ENCODE assay signal across 8 mouse cellular contexts in genomic region chr17:24670246-24670844, GRCm38 (mm10). TPM values are rescaled to one million over a fixed set of nuclear protein-coding genes. Genes with fewer than 3 reads are reported as not detected.
A peak's percentile ranks its signal among the peaks of the same experiment; 100 is the strongest.
DNase-seq lines count a peak whose midpoint lies in the region; ATAC-seq and TF ChIP-seq lines count a peak whose summit lies in the region.

No protein-coding gene starts in this region.

- no peaks in the 10 kb centered on the region for H3K9me3 ChIP-seq in erythroblast, embryonic 14.5 days (ENCODE audit: control insufficient read depth, low read length)
- no peaks in the 10 kb centered on the region for H3K9me3 ChIP-seq in liver, embryonic 12.5 days (replicated peaks)

- ATAC-seq in erythroblast, adult 5-6 weeks (replicated peaks; ENCODE audit: low FRiP score, poor library complexity, severe bottlenecking), result no peak
- no peak for ATAC-seq in liver, embryonic 12.5 days

- H3K27ac ChIP-seq in thymus, adult 2 months (ENCODE audit: control insufficient read depth, insufficient read depth, low read length), result no peak overlapping the region
- peak overlapping the region; percentile 90 for H3K27ac ChIP-seq in liver, embryonic 12.5 days

- H3K4me2 ChIP-seq in liver, embryonic 12.5 days, result peak overlapping the region; percentile 90

- TF ChIP-seq POLR2A in thymus, adult 2 months (IDR thresholded peaks at IDR 0.05; ENCODE audit: control insufficient read depth, extremely low read depth, insufficient read depth, low read length, poor library complexity), result no peak

- 13% methylated on average over 8 of the region's 8 CpGs for WGBS in thymus, adult 2 months
- 8% methylated on average over 8 of the region's 8 CpGs for WGBS in liver, embryonic 12.5 days (ENCODE audit: insufficient replicate concordance)

- H3K4me3 ChIP-seq in erythroblast, embryonic 14.5 days (replicated peaks), result peak overlapping the region; percentile 100
- peak overlapping the region; percentile 77 for H3K4me3 ChIP-seq in thymus, adult 2 months (ENCODE audit: control insufficient read depth, insufficient read depth, low read length)
- peak overlapping the region; percentile 88 for H3K4me3 ChIP-seq in liver, embryonic 12.5 days

- H3K27me3 ChIP-seq in erythroblast, embryonic 14.5 days (ENCODE audit: control insufficient read depth), result no peaks in the 10 kb centered on the region
- no peaks in the 10 kb centered on the region for H3K27me3 ChIP-seq in thymus, adult 2 months (ENCODE audit: control insufficient read depth, insufficient read depth, low read length)
- H3K27me3 ChIP-seq in liver, embryonic 12.5 days (replicated peaks), result no peaks in the 10 kb centered on the region

- H3K9ac ChIP-seq in liver, embryonic 12.5 days, result peak overlapping the region; percentile 95

- no peak for DNase-seq in thymus, adult 2 months
- DNase-seq in thymus, postnatal 25 days, result no peak
- DNase-seq in gastrocnemius, postnatal 10 days, result no peak
- no peak for DNase-seq in cerebellum, postnatal 36 days
- DNase-seq in left cerebral cortex, adult 18-20 months (ENCODE audit: low spot score in 2 of 2), result no peak

- peaks cover 24% of the 10 kb centered on the region for H3K36me3 ChIP-seq in erythroblast, embryonic 14.5 days (ENCODE audit: control insufficient read depth)
- H3K36me3 ChIP-seq in thymus, adult 2 months (ENCODE audit: control insufficient read depth, insufficient read depth, low read length), result no peaks in the 10 kb centered on the region
- H3K36me3 ChIP-seq in liver, embryonic 12.5 days, result peaks cover 15% of the 10 kb centered on the region

- TF ChIP-seq CTCF in thymus, adult 2 months (IDR thresholded peaks at IDR 0.05; ENCODE audit: borderline replicate concordance, control insufficient read depth, extremely low read depth, insufficient read depth, low read length, poor library complexity), result no peak

- peaks cover 60% of the 10 kb centered on the region for H3K4me1 ChIP-seq in erythroblast, embryonic 14.5 days (ENCODE audit: control insufficient read depth)
- peaks cover 20% of the 10 kb centered on the region for H3K4me1 ChIP-seq in thymus, adult 2 months (replicated peaks; ENCODE audit: control insufficient read depth, insufficient read depth, low read length)
- H3K4me1 ChIP-seq in liver, embryonic 12.5 days, result peaks cover 58% of the 10 kb centered on the region

RNA-seq across cellular contexts. Expression of gene Zfp598, which starts 0.9 kb away (rescaled TPM):
- 7.3 and 7.6 TPM in 2 replicates for polyA plus RNA-seq in erythroblast, embryonic 14.5 days (2012)
- 3.7 and 7.9 TPM in 2 replicates for total RNA-seq in erythroblast, adult 5-6 weeks (2015; ENCODE audit: low replicate concordance)
- total RNA-seq in erythroblast, adult 5-6 weeks (2017; ENCODE audit: low replicate concordance), result 4.0 and 4.3 TPM in 2 replicates
- 118 and 123 TPM in 2 replicates for polyA plus RNA-seq in thymus, adult 2 months (2012; rRNA removed)
- 19.7 and 20.4 TPM in 2 replicates for polyA plus RNA-seq in liver, embryonic 12.5 days (2016; fragmentation: Nextera tagmentation; extraction: Ambion mirVana)
- 10 to 100 TPM; 18.0 to 21.0 TPM for total RNA-seq in gastrocnemius, postnatal 10 days (2021)
- 10 to 100 TPM; 41.4 to 45.5 TPM for total RNA-seq in left cerebral cortex, adult 18-20 months (2021)

RNA-seq across cellular contexts. Expression of gene Npw, which starts 12.1 kb away (rescaled TPM):
- polyA plus RNA-seq in erythroblast, embryonic 14.5 days (2012), result not detected in 2 replicates
- not detected in 2 replicates for total RNA-seq in erythroblast, adult 5-6 weeks (2015; ENCODE audit: low replicate concordance)
- total RNA-seq in erythroblast, adult 5-6 weeks (2017; ENCODE audit: low replicate concordance), result not detected in 2 replicates
- polyA plus RNA-seq in thymus, adult 2 months (2012; rRNA removed), result 0.35 and 0.64 TPM in 2 replicates
- polyA plus RNA-seq in liver, embryonic 12.5 days (2016; fragmentation: Nextera tagmentation; extraction: Ambion mirVana), result 0.33 TPM in 1 of 2 replicates, not detected in the other
- total RNA-seq in gastrocnemius, postnatal 10 days (2021), result not detected
- 1 to 10 TPM; 2.1 TPM for total RNA-seq in left cerebral cortex, adult 18-20 months (2021)

RNA-seq across cellular contexts. Expression of gene Syngr3, which starts 19.4 kb away (rescaled TPM):
- not detected in 2 replicates for polyA plus RNA-seq in erythroblast, embryonic 14.5 days (2012)
- not detected in 2 replicates for total RNA-seq in erythroblast, adult 5-6 weeks (2015; ENCODE audit: low replicate concordance)
- total RNA-seq in erythroblast, adult 5-6 weeks (2017; ENCODE audit: low replicate concordance), result not detected in 2 replicates
- polyA plus RNA-seq in thymus, adult 2 months (2012; rRNA removed), result 0.29 and 0.32 TPM in 2 replicates
- polyA plus RNA-seq in liver, embryonic 12.5 days (2016; fragmentation: Nextera tagmentation; extraction: Ambion mirVana), result 0.06 and 0.27 TPM in 2 replicates
- under 1 TPM; 0.16 to 0.52 TPM for total RNA-seq in gastrocnemius, postnatal 10 days (2021)
- total RNA-seq in left cerebral cortex, adult 18-20 months (2021), result 100 to 1,000 TPM; 191 to 195 TPM

RNA-seq across cellular contexts. Expression of gene Slc9a3r2, which starts 20.2 kb away (rescaled TPM):
- 0.04 and 0.18 TPM in 2 replicates for polyA plus RNA-seq in erythroblast, embryonic 14.5 days (2012)
- total RNA-seq in erythroblast, adult 5-6 weeks (2015; ENCODE audit: low replicate concordance), result 0.38 TPM in 1 of 2 replicates, not detected in the other
- 0.56 and 1.8 TPM in 2 replicates for total RNA-seq in erythroblast, adult 5-6 weeks (2017; ENCODE audit: low replicate concordance)
- polyA plus RNA-seq in thymus, adult 2 months (2012; rRNA removed), result 13.5 and 19.6 TPM in 2 replicates
- 14.6 and 15.2 TPM in 2 replicates for polyA plus RNA-seq in liver, embryonic 12.5 days (2016; fragmentation: Nextera tagmentation; extraction: Ambion mirVana)
- 10 to 100 TPM; 30.1 to 33.4 TPM for total RNA-seq in gastrocnemius, postnatal 10 days (2021)
- 10 to 100 TPM; 47.3 to 52.7 TPM for total RNA-seq in left cerebral cortex, adult 18-20 months (2021)

RNA-seq across cellular contexts. Expression of gene Gfer, which starts 25.6 kb away (rescaled TPM):
- polyA plus RNA-seq in erythroblast, embryonic 14.5 days (2012), result 6.4 and 9.0 TPM in 2 replicates
- total RNA-seq in erythroblast, adult 5-6 weeks (2015; ENCODE audit: low replicate concordance), result 2.7 and 6.3 TPM in 2 replicates
- total RNA-seq in erythroblast, adult 5-6 weeks (2017; ENCODE audit: low replicate concordance), result 3.0 and 7.2 TPM in 2 replicates
- polyA plus RNA-seq in thymus, adult 2 months (2012; rRNA removed), result 24.3 and 33.3 TPM in 2 replicates
- 51.4 and 52.5 TPM in 2 replicates for polyA plus RNA-seq in liver, embryonic 12.5 days (2016; fragmentation: Nextera tagmentation; extraction: Ambion mirVana)
- 10 to 100 TPM; 22.2 to 24.6 TPM for total RNA-seq in gastrocnemius, postnatal 10 days (2021)
- 10 to 100 TPM; 20.6 to 23.9 TPM for total RNA-seq in left cerebral cortex, adult 18-20 months (2021)

Comparison
In these comparisons a context has a peak if more than half of its experiments do, and no peak if none do; other contexts are left out.
1. RNA of gene Syngr3, which starts 19.4 kb away (total RNA-seq): 191 to 195 TPM in left cerebral cortex, adult 18-20 months; 0.16 to 0.52 TPM in gastrocnemius, postnatal 10 days and not detected in erythroblast, adult 5-6 weeks; every median in the first group is over 100 times any median in the second.
2. Peak in every context shown above with its lines, with median percentiles within 50 percentile points of each other: H3K4me3 ChIP-seq.